Mouse (Mus musculus) heart, embryonic 16.5 days (tissue): ENCODE measurements around the gene Tmem203. TPM values are rescaled to one million over a fixed set of nuclear protein-coding genes. Genes with fewer than 3 reads are reported as not detected.

ENCODE experiments used
- ATAC-seq: fragments of 200-750 bp; cut with Nextera tagmentation; replicated peaks from 2 replicates; pipeline ENCODE4 v1.8.0; 2017; ENCODE audit warnings: moderate number of reproducible peaks; ENCODE audit not compliant: insufficient read depth, low FRiP score; ENCODE audit errors: extremely low read depth
- H3K27ac ChIP-seq: fragments of 300-500 bp; sonication (generic); 2 replicates; pipeline ENCODE4 v1.5.1; 2014; ENCODE audit warnings: mild to moderate bottlenecking, low read length, control low read depth, moderate library complexity
- H3K27me3 ChIP-seq: fragments of 300-500 bp; sonication (generic); 2 replicates; pipeline ENCODE4 v1.6.1; 2014; ENCODE audit warnings: low read length, mixed read lengths; ENCODE audit not compliant: control insufficient read depth, insufficient read depth
- H3K36me3 ChIP-seq: fragments of 300-500 bp; sonication (generic); 2 replicates; pipeline ENCODE4 v1.6.1; 2014; ENCODE audit not compliant: control insufficient read depth, insufficient read depth
- H3K4me1 ChIP-seq: fragments of 300-500 bp; sonication (generic); 2 replicates; pipeline ENCODE4 v1.6.1; 2014; ENCODE audit warnings: low read length, mixed read lengths; ENCODE audit not compliant: control insufficient read depth, insufficient read depth
- H3K4me2 ChIP-seq: fragments of 300-500 bp; sonication (generic); 2 replicates; pipeline ENCODE4 v1.6.1; 2014; ENCODE audit warnings: low read depth, mild to moderate bottlenecking, control low read depth, low read length
- H3K4me3 ChIP-seq: fragments of 300-500 bp; sonication (generic); 2 replicates; pipeline ENCODE4 v1.5.1; 2014; ENCODE audit warnings: mild to moderate bottlenecking, control low read depth, low read length
- H3K9ac ChIP-seq: fragments of 300-500 bp; sonication (generic); 2 replicates; pipeline ENCODE4 v1.6.1; 2014; ENCODE audit warnings: low read length, control low read depth
- H3K9me3 ChIP-seq: fragments of 300-500 bp; sonication (generic); replicated peaks from 2 replicates; pipeline ENCODE4 v1.6.1; 2016; ENCODE audit warnings: low read length; ENCODE audit not compliant: control insufficient read depth
- WGBS: fragments of 180-500 bp; shearing (Covaris S2); extraction: QIAGEN DNeasy Blood & Tissue Kit; methylation state at CpG from one replicate; pipeline ENCODE4 v1.1.7; 2014; 5-methylcytosine and 5-hydroxymethylcytosine counted together
- polyA plus RNA-seq: library from polyadenylated mRNA; unstranded; fragments of >200 nt; fragmentation: Nextera tagmentation; extraction: Ambion mirVana; gene quantifications from 2 replicates; pipeline ENCODE4 v1.2.1, GENCODE M21; 2015

Tmem203 gene
- polyA plus RNA-seq, 1 experiment from 2014 or later: 15.1 TPM

DNA sequence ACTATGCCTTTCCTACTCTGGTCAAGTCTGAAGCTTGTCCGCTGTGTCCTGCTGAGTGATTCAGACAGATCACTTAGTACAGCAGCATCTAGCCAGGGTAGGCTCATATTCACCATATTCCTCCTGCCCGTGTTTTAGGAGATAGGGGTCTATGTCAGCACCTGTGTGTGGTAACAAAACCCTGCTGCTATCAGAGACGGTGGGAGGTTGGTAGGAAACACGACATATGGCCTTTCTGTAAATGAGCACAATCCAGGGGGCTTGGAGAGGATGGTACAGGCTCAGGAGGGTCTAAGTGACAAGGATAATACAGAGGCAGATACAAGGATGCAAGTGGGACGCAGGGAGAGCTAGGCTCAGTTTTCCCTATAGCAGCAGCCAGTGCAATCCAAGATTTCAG is 25.7 kb upstream of the Tmem203 start:
- Histone ChIP-seq H3K27me3 (peaks cover 2% of the 10 kb centered on the region; the same call in 1 of the 2 replicates), H3K4me3 (no peak overlapping the region), H3K36me3 (no peaks in the 10 kb centered on the region), H3K27ac (no peak overlapping the region), H3K9me3 (no peaks in the 10 kb centered on the region), H3K4me1 (peaks cover 5% of the 10 kb centered on the region; the same call in 1 of the 2 replicates), H3K9ac (no peak overlapping the region), H3K4me2 (no peak overlapping the region)
- 77% methylated on average over 5 of the region's 5 CpGs for WGBS
- ATAC-seq: no peak

DNA sequence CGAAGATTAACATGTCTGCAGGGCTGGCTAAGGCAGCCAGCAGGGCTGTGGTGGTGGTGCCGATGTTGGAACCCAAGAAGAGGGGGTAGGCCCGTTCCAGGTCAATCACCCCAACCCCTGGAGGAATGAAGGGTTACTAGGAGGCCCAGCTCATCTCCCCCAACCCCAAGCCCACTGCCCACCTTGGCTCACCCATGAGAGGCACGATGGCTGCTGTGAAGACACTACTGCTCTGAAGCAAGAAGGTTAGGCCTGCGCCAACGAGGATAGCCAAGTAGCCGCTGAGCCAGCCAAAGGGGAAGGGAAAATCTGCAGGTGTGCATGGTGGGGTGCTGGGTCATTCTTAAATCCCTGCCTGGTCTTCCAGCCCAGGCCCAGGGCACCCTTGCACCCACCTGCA is 24.7 kb upstream of the Tmem203 start:
- ATAC-seq: no peak
- Histone ChIP-seq H3K27me3 (peaks cover 2% of the 10 kb centered on the region; the same call in 1 of the 2 replicates), H3K9me3 (no peaks in the 10 kb centered on the region), H3K27ac (no peak overlapping the region), H3K4me3 (no peak overlapping the region), H3K4me2 (no peak overlapping the region), H3K4me1 (peaks cover 2% of the 10 kb centered on the region; the same call in 1 of the 2 replicates), H3K9ac (no peak overlapping the region), H3K36me3 (no peaks in the 10 kb centered on the region)
- 76% methylated on average over 7 of the region's 7 CpGs for WGBS

DNA sequence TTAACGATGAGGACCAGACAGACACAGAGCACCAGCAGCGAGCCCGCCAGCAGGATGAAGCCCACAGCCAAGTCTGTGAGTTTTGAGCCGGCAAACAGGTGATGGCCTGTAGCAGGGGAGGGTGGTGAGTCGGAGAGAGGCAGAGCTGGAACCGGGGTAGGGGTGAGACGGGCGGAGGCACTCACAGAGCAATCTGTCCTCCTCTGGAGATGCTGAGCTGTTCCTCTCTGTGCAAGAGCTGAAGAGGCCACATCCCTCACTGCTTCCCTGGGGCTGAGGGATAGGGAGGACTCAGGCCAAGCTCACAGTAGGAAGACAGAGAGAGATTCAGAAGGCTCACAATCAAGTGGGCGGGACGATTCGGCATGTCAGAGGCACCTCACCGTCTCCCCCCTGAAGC is 24.2 kb upstream of the Tmem203 start:
- no peaks in the 10 kb centered on the region for H3K4me1 ChIP-seq
- H3K9ac ChIP-seq: no peak overlapping the region
- H3K27ac ChIP-seq: no peak overlapping the region
- WGBS: 56% methylated on average over 12 of the region's 12 CpGs
- H3K4me3 ChIP-seq: no peak overlapping the region
- no peaks in the 10 kb centered on the region for H3K36me3 ChIP-seq
- peaks cover 6% of the 10 kb centered on the region; the same call in 1 of the 2 replicates for H3K27me3 ChIP-seq
- ATAC-seq: no peak
- H3K4me2 ChIP-seq: no peak overlapping the region
- no peaks in the 10 kb centered on the region for H3K9me3 ChIP-seq

DNA sequence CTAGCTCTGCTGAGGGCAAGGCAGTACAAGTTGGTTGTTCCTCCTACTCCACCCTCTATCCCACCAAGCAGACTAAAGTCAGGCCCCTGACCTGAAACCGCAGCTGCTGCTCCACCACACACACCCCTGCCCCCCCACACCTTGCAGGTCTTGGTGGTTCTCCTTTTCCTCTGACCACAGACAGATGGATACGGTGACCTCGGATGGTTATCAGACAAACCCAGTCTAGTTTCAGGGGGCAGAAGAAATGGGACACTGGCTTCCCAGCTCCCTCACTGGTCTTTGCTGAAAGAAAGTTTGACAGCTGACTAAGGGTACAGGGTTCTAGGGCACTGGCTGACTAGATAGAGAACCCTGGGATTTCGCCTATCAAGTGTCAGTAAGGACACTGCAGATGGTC is 21.8 kb upstream of the Tmem203 start:
- no peaks in the 10 kb centered on the region for H3K4me1 ChIP-seq
- H3K27ac ChIP-seq: no peak overlapping the region
- peaks cover 6% of the 10 kb centered on the region; the same call in 1 of the 2 replicates for H3K27me3 ChIP-seq
- 75% methylated on average over 4 of the region's 4 CpGs for WGBS
- ATAC-seq: no peak
- no peak overlapping the region for H3K9ac ChIP-seq
- no peaks in the 10 kb centered on the region for H3K9me3 ChIP-seq
- no peak overlapping the region for H3K4me2 ChIP-seq
- no peaks in the 10 kb centered on the region for H3K36me3 ChIP-seq
- no peak overlapping the region for H3K4me3 ChIP-seq

DNA sequence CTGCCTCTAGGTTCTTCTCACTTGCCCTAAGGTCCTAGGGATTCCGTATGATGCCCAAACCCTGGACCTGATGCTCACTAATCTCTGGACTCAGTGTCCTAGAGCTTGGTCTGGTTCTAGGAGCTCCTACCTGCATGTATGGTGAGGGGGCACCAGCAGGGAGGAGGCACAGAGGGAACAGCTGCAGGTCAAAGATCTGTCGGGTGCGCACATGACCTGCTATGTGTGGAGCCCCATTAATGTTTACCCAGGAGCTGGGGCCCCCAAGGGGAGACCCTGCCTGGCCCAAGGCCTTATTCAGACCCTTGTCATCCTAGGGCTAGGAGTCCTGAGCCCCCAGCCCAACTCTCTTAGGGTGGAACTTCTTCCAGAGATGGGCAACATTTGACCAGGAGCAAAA is 21.2 kb upstream of the Tmem203 start, which contains the start of gene Slc34a3:
TSS of gene Slc34a3 (minus strand) at position 315 of the 400 bp plus-strand sequence.
- Histone ChIP-seq H3K9me3 (no peaks in the 10 kb centered on the region), H3K4me2 (no peak within 1 kb of the TSS), H3K27ac (no peak within 1 kb of the TSS), H3K9ac (no peak within 1 kb of the TSS), H3K4me3 (no peak within 1 kb of the TSS), H3K36me3 (no peaks in the 10 kb centered on the region), H3K27me3 (peaks cover 6% of the 10 kb centered on the region; the same call in 1 of the 2 replicates), H3K4me1 (no peaks in the 10 kb centered on the region)
- no peak for ATAC-seq
- WGBS: 82% methylated on average over 3 of the region's 3 CpGs

DNA sequence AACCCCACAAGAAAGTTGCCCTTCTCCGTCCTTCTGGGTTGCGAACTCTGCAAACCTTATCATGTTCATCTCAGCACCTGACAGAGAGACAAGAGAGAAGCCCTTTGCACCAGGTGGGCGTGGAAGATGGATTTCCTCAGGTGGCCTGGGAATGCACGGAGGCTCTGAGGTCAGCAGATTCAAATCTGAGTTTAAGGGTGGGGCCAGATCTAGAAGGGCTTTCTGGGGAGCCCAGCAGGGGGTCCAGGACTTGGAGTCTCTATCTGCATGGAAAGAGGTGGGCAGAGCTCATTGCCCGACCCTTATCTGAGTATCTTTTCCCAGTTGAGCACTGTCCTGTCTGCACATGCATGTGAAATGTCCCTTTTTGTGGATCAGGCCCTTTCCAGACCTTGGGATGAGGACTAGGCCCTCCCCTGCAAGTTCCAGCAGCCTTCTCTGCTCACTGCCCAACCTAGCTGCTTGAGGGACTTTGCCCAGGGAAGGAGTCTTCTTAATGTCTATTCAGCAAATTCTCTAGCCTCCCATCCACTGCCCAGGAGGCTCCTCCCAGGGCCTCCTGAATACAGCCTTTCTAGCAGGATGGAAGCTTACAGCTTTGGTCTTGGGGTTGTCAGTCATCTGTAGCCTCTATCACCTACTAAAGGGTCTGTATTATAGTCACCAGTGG is 20.6 kb upstream of the Tmem203 start:
- no peak overlapping the region for H3K4me3 ChIP-seq
- H3K9ac ChIP-seq: no peak overlapping the region
- 57% methylated on average over 5 of the region's 5 CpGs for WGBS
- H3K4me2 ChIP-seq: no peak overlapping the region
- H3K9me3 ChIP-seq: no peaks in the 10 kb centered on the region
- H3K36me3 ChIP-seq: no peaks in the 10 kb centered on the region
- ATAC-seq: no peak
- no peak overlapping the region for H3K27ac ChIP-seq
- peaks cover 6% of the 10 kb centered on the region; the same call in 1 of the 2 replicates for H3K27me3 ChIP-seq
- no peaks in the 10 kb centered on the region for H3K4me1 ChIP-seq

DNA sequence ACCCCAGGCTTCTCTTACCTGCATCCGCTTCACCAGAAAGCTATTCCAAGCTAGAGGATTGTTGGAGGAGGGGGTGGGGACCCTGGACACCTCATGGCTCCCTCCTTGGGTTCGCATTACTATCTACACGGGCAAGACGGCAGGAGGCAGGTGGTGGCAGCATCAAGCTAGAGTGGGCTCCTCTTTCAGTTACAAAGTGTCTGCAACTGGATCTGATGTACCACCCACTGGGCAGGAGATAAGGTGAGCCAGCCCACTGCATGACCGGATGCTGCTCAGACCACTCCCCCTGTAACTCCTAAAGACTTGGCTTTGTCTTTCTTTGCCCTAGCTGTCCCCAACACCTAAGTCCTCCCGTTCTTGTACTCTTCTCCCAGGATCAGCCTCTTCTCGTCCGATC is 18.6 kb upstream of the Tmem203 start, which contains the start of gene Rnf224:
TSS of gene Rnf224 (minus strand) at position 174 of the 400 bp plus-strand sequence.
- 18% methylated on average over 8 of the region's 8 CpGs for WGBS
- no peaks in the 10 kb centered on the region for H3K36me3 ChIP-seq
- H3K27me3 ChIP-seq: peaks cover 10% of the 10 kb centered on the region; the same call in 1 of the 2 replicates
- no peak within 1 kb of the TSS for H3K4me3 ChIP-seq
- no peak within 1 kb of the TSS for H3K27ac ChIP-seq
- H3K4me1 ChIP-seq: peaks cover 8% of the 10 kb centered on the region
- no peak within 1 kb of the TSS for H3K4me2 ChIP-seq
- ATAC-seq: no peak
- no peak within 1 kb of the TSS for H3K9ac ChIP-seq
- H3K9me3 ChIP-seq: no peaks in the 10 kb centered on the region

DNA sequence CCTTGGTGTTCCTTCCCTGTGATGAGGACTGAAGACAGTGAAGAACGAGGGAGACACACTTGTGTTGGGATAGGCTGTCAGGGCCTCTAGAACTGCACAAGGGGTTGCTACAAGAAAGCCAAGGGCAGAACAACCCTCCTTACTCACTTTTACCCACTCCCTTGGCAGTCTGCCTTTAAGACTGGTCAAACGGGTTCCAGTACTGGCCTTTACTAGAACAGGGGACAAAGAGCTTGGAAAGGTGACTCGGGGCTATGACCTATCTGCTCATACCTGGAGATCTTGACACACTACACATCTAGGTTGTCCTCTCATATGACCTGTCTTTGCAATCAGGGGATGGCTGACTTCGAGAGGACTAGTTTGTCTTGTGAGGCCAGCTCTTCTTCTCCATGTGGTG is 17.7 kb upstream of the Tmem203 start:
- no peak overlapping the region for H3K4me2 ChIP-seq
- no peak for ATAC-seq
- no peak overlapping the region for H3K9ac ChIP-seq
- no peaks in the 10 kb centered on the region for H3K9me3 ChIP-seq
- H3K27ac ChIP-seq: no peak overlapping the region
- peaks cover 13% of the 10 kb centered on the region for H3K4me1 ChIP-seq
- H3K27me3 ChIP-seq: peaks cover 14% of the 10 kb centered on the region; the same call in 1 of the 2 replicates
- WGBS: 55% methylated on average over 4 of the region's 4 CpGs
- no peak overlapping the region for H3K4me3 ChIP-seq
- no peaks in the 10 kb centered on the region for H3K36me3 ChIP-seq

DNA sequence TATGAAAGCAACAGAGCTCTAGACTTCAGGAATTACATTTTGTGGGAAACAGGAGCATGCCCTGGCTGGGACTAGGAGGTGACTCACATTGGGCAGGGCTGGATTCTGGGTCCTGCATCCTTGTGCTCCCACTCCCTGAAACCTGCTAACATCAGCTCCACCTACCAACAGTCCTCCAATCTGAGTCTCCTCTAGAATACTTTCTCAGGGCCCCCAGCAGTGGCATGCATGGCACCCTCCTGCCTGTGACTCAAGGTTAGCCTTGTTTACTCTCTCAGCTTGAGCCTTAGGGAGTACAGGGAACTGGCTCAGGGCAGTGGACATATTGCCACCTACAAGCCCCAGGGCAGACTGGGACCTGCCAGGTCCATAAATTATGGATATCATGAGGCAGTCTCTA is 17.1 kb upstream of the Tmem203 start:
- H3K9me3 ChIP-seq: no peaks in the 10 kb centered on the region

More for the DNA sequence above, 17.1 kb upstream of the Tmem203 start:
- Histone ChIP-seq H3K4me2 (no peak overlapping the region), H3K27ac (no peak overlapping the region), H3K27me3 (peaks cover 16% of the 10 kb centered on the region; the same call in 1 of the 2 replicates), H3K4me3 (no peak overlapping the region), H3K36me3 (no peaks in the 10 kb centered on the region), H3K4me1 (peaks cover 13% of the 10 kb centered on the region), H3K9ac (no peak overlapping the region)
- ATAC-seq: no peak
